Mouse (Mus musculus) mouse embryonic stem cell (cell line): ENCODE results near the gene Klrc2.
"Not testable (repeated sequence)": the region's sequence is repeated elsewhere in the genome, so short reads cannot be mapped to it uniquely, and the experiment has no call there.

ENCODE experiments used
- in situ Hi-C, 2 experiments: fragments of 300-500 bp; cut with MboI; formaldehyde crosslinking; loops; 1 replicate in 1 of 2; 3 replicates in 1 of 2; pipeline ENCODE4 v1.14.3; 2019 to 2020; ENCODE audit warnings: low sequenced_read_pairs in 2 of 2, low pct_unique_long_range_greater_than_20kb in 1 of 2, mixed read lengths in 1 of 2; ENCODE audit not compliant: unreplicated experiment in 1 of 2

Gene Klrc2

GRCm38 (mm10) chr6:129660589-129660988 is at the start of gene Klrc2:
Klrc2 (minus strand) TSS chr6:129660689.
- in situ Hi-C loops: not testable (repeated sequence)

- in situ Hi-C loops: not testable (repeated sequence)
These were observed 30.9 kb upstream of the Klrc2 start for GRCm38 (mm10) chr6:129691436-129691835.

- in situ Hi-C loops: no loop called here
These were observed 19.9 kb upstream of the Klrc2 start for GRCm38 (mm10) chr6:129680379-129680778.

GRCm38 (mm10) chr6:129678873-129679272 is 18.4 kb upstream of the Klrc2 start, which contains the start of gene Klrc1:
Klrc1 (minus strand) TSS chr6:129678973.
- in situ Hi-C loops: no loop called here

GRCm38 (mm10) chr6:129661301-129661700 is 812 bp upstream of the Klrc2 start:
- in situ Hi-C loops: not testable (repeated sequence)

- in situ Hi-C loops: not testable (repeated sequence)
These were observed 16.4 kb downstream of the Klrc2 start for GRCm38 (mm10) chr6:129644054-129644453.

GRCm38 (mm10) chr6:129643237-129643636 is 17.3 kb downstream of the Klrc2 start, which contains the start of gene Klrc3:
Klrc3 (minus strand) TSS chr6:129643337.
- in situ Hi-C loops: not testable (repeated sequence)

GRCm38 (mm10) chr6:129631046-129631445 is 29.4 kb downstream of the Klrc2 start:
- in situ Hi-C loops: not testable (repeated sequence)

GRCm38 (mm10) chr6:129623735-129624134 is 36.8 kb downstream of the Klrc2 start, which contains the start of gene Klrk1:
Klrk1 (minus strand) TSS chr6:129623864.
- in situ Hi-C loops: no loop called here

GRCm38 (mm10) chr6:129608372-129608771 is 52.1 kb downstream of the Klrc2 start:
- in situ Hi-C loops: no loop called here
